Mouse (Mus musculus) adipose tissue, adult 10 weeks (tissue): Measurements from ENCODE around the gene Sntb2. TPM values are rescaled to one million over a fixed set of nuclear protein-coding genes. Genes with fewer than 3 reads are reported as not detected.

Experiments
- polyA plus RNA-seq: library from polyadenylated mRNA; stranded (reverse); fragments of 350-450 nt; fragmentation: Illumina TruSeq; extraction: RNeasy Lipid Tissue Mini Kit (QIAGEN cat#74804); gene quantifications from one replicate; pipeline ENCODE4 v1.2.3, GENCODE M21; 2014; ENCODE audit warnings: low read depth, low replicate concordance

Sntb2 gene
- polyA plus RNA-seq, result 8.8 TPM

GRCm38 (mm10) chr8:106935324-106935869 lies at the start of gene Sntb2:
TSS of gene Sntb2 (plus strand) at chr8:106935750.

GRCm38 (mm10) chr8:106893481-106894156 lies 41.9 kb upstream of the Sntb2 start, which contains the start of gene Utp4:
TSS of gene Utp4 (plus strand) at chr8:106893636.

GRCm38 (mm10) chr8:107030650-107031576 lies 95.4 kb downstream of the Sntb2 start, which contains the start of gene Vps4a:
TSS of gene Vps4a (plus strand) at chr8:107031222.

GRCm38 (mm10) chr8:107048061-107048941 lies 112.8 kb downstream of the Sntb2 start, which contains the start of gene Pdf:
TSS of gene Pdf (minus strand) at chr8:107048614.

GRCm38 (mm10) chr8:107056076-107056972 lies 120.8 kb downstream of the Sntb2 start, which contains the start of the genes Cog8 and Nip7:
TSS of gene Cog8 (minus strand) at chr8:107056689.
TSS of gene Nip7 (plus strand) at chr8:107056877.

GRCm38 (mm10) chr8:107065511-107066496 lies 130.3 kb downstream of the Sntb2 start, which contains the start of gene Tmed6:
TSS of gene Tmed6 (minus strand) at chr8:107065644.

Other genes with a start within 250 kb of the Sntb2 start
- 0.77 TPM for gene Has3, start 65.5 kb upstream of the Sntb2 start, polyA plus RNA-seq
- 18.7 TPM for gene Utp4, start 42.1 kb upstream of the Sntb2 start, polyA plus RNA-seq
- gene Vps4a, start 95.5 kb downstream of the Sntb2 start, polyA plus RNA-seq, result 42.5 TPM
- gene Pdf, start 112.9 kb downstream of the Sntb2 start, polyA plus RNA-seq, result 14.0 TPM
- gene Cog8, start 120.9 kb downstream of the Sntb2 start, polyA plus RNA-seq, result 22.4 TPM
- 18.4 TPM for gene Nip7, start 121.1 kb downstream of the Sntb2 start, polyA plus RNA-seq
- gene Tmed6, start 129.9 kb downstream of the Sntb2 start, polyA plus RNA-seq, result 103 TPM
- gene Terf2, start 160.8 kb downstream of the Sntb2 start, polyA plus RNA-seq, result 23.9 TPM
- 195 TPM for gene Cyb5b, start 214.9 kb downstream of the Sntb2 start, polyA plus RNA-seq